Mouse (Mus musculus) heart, postnatal 0 days (tissue): Measurements from ENCODE around the gene Ghrl.

ENCODE experiments used
- CTCF ChIP-seq: IDR thresholded peaks from 2 replicates; pipeline ENCODE4 v1.5.1; 2016; ENCODE audit warnings: antibody characterized with exemption, control low read depth, low read depth
- EP300 ChIP-seq: IDR thresholded peaks from 2 replicates; pipeline ENCODE4 v1.6.1; 2016; ENCODE audit warnings: antibody characterized with exemption, low read depth

- TF ChIP-seq CTCF (no peak), EP300 (no peak)
Observed at GRCm38 (mm10) chr6:113743111-113743510, 23.4 kb upstream of the Ghrl start.
